Mouse (Mus musculus) brain, embryonic 14.5 days (tissue): ENCODE measurements at regions not wholly inside any gene's neighbourhood (a gene's known extent, or its start where the extent isn't known, plus 50 kb on each side); places are given as distances from the start of the nearest gene placed in this dataset.
A peak's percentile ranks its signal among the peaks of the same experiment; 100 is the strongest.
"Not testable (repeated sequence)": the region's sequence is repeated elsewhere in the genome, so short reads cannot be mapped to it uniquely, and the experiment has no call there.

Experiments used
- DNase-seq: peaks from one replicate; pipeline ENCODE4 v3.0.0-alpha.2; 2011; ENCODE audit warnings: low read depth
- CTCF ChIP-seq: fragments of 200-500 bp; IDR thresholded peaks from 2 replicates; pipeline ENCODE4 v1.5.1; 2012; ENCODE audit warnings: inconsistent platforms, mild to moderate bottlenecking, moderate library complexity, borderline replicate concordance; ENCODE audit not compliant: insufficient read depth, insufficient read length; ENCODE audit errors: extremely low read depth
- POLR2A ChIP-seq: fragments of 200-500 bp; IDR thresholded peaks from 2 replicates; pipeline ENCODE4 v1.6.1; 2012; ENCODE audit warnings: mild to moderate bottlenecking, inconsistent platforms, borderline replicate concordance; ENCODE audit not compliant: poor library complexity, insufficient read depth, insufficient read length, severe bottlenecking; ENCODE audit errors: extremely low read depth

DNA sequence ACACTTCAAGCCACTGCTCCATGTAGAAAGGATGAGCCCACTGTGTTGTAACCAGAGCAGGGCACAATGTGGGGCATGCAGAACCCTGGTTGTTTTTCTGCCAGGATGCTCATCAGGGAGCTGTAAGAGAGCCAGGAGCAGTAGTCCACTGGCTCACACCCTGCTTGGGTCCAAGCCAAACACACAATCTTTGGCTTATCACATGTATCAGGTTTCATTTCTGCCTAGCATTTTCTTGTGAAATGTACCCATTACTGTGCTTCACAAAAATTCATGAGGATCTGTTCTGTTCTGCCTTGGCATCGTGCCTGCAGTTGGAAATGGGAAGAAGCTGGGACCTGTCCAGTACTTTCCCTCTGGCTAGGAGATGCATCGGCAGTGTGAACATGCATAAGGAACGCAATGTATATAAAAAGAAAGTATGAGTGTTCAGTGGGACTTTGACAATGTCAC lies 491.6 kb upstream of the Igfbp3 start:
- DNase-seq: peak; percentile 88
- TF ChIP-seq CTCF: no peak
- TF ChIP-seq POLR2A: no peak

DNA sequence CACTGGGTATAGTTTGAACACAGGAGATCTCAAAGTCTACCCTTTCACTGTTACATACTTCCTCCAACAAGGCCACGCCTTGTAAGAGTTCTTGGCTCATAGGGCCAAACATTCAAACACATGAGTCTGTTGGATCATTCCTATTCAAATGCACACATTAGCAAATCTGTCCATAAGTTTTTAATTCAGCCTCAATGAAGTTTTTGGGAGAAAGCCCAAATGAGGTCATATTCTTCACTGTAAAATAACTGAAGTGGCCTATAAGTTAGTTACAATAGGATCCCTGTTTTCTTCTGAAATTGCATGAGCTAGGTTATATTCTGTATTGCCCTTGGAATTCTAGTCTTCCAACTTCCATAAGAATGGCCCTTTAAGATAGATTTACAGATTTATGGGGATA lies 483.9 kb upstream of the Igfbp3 start:
- TF ChIP-seq POLR2A (no peak), CTCF (no peak)
- DNase-seq: no peak

DNA sequence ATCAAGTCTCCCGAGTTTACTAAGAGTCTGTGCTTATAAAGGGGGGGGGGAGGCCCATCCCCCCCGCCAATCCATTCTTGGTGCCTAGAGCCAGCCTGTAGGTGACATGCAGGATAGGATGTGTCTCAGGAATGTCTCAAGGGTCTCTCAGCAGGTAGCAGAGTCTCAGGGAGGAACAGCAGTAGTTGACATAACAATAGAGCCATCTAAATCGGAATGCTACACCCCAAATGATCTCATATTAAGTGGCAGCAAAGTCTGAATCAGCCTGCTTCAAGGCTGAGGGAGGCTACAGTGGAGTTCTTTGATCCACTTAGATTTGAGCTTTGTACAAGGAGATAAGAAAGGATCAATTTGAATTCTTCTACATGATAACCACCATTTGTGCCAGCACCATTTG lies 476.0 kb upstream of the Igfbp3 start:
- DNase-seq: not testable (repeated sequence)

DNA sequence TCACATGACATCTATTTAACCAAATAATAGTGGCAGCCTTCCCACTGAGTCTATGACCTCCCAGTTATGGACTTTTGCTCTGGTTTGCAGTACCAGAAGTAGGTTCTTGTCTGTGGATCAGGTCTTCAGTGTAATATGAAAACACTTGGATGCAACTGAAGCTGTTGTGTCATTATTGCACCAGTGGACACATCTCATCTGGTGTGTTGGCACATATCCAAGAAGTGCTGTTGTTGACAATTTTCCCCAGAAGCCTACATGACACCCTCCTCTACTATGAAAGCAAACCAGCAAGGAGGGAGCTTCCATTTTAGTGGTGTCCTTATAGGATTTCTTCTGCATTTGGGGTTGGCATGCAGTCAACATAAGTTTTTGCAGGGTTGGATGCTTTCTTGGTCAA lies 459.1 kb upstream of the Igfbp3 start:
- TF ChIP-seq POLR2A (no peak), CTCF (no peak)
- DNase-seq: peak; percentile 6

DNA sequence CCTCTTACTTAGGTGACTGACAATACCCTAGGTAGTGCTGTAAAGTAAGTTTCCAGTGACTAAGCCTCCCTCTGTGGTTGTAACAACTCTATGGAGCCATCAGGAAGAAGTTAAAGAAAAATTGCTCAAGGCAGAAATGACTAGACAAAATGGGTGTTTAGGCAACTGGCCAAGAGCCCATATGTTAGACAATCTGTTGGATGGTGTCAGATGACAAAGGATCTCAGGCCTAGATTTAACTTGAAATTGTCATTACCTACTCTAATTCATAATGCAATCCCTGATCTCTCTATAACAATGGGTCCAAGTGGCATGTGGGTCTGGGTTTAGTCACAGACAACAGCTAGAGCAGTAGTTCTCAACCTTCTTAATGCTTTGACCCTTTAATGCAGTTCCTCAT lies 416.9 kb upstream of the Igfbp3 start:
- peak; percentile 58 for DNase-seq
- TF ChIP-seq CTCF (no peak), POLR2A (no peak)

DNA sequence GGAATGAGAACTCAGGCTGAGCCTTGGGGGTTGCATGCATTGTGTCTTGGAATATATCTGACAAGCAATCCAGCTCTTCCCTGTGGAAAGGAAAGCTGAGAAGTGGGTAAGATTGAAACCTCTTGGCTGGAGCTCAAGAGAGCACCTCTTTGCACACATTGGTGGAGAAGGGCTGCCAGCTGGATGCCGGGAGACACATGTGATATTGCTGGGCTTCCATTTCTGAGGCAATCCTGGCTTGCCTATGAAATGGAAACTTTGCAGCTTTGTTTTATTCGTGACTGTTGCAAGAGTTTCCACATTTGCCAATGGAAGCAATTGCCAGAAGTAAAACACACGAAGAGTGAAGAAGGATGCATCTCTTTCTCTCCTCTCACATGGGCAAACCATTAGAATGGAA lies 411.5 kb upstream of the Igfbp3 start:
- TF ChIP-seq POLR2A: no peak
- peak; percentile 41 for DNase-seq

DNA sequence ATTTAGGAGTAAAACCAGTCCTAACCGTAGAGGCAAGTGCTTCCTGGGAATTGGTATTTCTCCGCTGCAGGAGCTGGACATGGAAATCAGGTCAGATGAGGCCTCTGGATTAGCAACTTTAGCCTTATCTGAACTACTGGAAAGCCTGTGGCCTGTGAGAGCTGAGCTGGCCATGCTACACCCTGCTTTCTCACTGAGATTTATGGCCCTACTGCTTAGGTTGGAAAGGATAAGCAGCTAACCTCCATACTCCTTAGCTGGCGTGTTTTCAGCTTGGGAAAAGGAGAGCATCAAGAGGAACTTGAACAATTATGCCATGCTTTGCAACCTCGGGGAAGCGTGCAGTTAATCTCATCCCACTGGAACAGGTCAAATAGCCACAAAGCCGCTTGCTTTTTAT lies 406.6 kb upstream of the Igfbp3 start:
- no peak for TF ChIP-seq CTCF
- no peak for TF ChIP-seq POLR2A
- DNase-seq: no peak

DNA sequence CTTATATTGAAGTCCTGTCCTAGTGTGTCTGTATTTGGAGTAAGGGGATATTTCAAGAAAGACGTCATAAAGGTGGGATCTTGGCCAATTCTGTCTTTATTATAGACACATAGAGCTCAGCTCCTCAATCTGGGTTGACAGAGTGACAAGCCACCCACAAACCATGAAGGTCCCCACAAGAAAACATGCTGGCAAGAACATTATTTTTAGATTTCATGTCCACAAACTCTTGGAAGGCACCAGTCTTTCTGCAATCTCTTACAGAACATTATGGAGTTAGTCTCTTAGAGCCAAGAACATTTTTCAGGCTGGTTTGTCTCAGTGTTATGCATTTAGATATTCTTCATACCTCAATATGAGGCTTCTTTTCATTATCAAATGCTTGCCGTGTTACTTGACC lies 397.0 kb upstream of the Igfbp3 start:
- TF ChIP-seq CTCF (no peak), POLR2A (no peak)
- DNase-seq: no peak

DNA sequence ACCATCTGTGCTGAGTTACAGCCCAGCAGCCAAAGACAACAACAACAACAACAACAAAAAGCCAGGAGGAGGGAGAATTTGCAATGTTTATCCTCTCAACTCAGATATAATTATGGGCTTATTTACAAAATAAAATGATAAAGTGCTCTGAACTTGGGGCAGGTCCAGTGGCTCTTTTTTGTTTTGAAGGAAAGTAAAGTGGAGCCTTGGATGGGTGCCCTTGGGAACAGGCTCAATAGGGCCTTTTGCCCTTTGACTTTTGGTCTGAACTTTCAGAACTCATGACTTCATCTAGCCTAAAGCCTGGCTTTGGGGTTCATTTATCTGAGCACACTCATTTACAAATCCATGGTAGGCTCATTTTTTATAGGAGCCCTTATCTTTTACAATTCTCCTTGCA lies 396.2 kb upstream of the Igfbp3 start:
- TF ChIP-seq POLR2A (no peak), CTCF (no peak)
- DNase-seq: no peak

DNA sequence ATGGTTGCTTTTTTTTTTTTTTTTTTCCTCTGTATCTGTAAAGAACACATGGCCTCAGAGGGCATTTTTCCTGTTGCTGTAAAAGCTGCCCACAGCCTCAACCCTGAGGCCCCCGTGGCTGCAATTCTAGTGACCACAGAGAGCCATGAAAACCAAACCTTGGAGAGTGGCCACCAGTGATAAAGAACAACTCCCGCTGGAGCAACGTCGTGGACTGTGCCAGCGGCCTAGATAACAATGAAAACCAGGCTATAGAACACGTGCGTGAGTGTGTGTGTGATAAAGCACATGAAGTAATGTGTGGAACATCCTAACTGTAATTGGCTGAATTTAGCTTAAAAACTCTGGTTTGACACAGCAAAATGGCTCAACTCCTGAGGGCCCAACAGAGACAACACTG lies 392.9 kb upstream of the Igfbp3 start:
- DNase-seq: no peak
- TF ChIP-seq POLR2A (no peak), CTCF (no peak)

DNA sequence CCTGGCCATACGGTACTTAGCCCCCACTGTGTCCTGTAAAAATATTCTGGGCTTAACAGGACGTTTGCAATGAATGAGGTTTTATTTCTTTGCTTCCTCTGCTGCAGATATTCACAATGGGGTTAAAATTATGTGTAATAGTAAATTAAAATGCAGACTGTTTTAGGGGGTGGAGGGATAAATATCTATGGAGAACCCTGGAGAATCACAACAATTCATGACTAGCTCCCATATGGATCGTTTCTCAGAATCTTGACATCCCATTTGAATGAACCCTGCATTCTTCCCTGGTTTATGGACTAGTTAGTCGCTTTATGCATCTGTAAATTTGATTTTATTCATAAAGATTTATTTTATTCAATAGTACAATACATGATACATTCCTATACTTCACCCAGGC lies 378.3 kb upstream of the Igfbp3 start:
- DNase-seq: no peak
- TF ChIP-seq CTCF (no peak), POLR2A (no peak)

DNA sequence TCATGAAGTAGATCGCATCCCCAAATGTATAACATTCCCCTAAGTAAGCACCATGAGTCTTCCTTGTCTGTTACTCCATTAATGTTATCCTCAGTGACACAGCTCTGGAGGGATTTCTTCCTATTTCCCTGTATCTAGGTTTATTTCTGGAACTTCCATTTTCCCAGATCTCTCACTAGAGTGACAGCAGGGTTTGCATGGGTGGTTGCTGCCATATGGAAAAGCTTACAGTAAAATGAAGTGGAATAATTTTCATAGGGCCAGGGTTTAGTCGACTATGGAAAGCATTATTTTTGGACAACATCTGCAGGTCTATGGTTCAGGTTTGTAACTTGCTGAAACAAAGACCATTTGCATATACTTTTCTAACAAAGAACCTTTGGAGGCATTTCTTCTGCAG lies 369.6 kb upstream of the Igfbp3 start:
- DNase-seq: no peak

DNA sequence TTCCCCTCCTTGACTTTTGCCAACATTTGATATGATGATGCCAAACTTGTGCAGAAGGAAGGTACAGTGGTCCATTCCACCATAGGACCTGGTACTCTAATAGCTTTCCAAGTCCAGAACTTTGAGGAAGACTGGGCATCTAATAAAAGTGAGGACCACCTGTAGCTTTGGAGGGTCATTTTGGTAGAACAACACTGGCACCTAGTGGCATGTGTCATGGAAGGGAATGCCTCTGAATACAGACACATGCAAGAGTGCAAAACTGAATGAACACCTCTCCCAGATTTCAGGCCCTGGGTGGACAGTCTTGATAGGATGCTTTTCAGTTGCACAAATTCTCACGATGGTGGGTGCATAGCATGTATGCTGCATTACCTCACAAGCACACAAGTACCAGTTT lies 354.8 kb upstream of the Igfbp3 start:
- DNase-seq: peak; percentile 25
- TF ChIP-seq CTCF: peak; percentile 44; the same call in 1 of the 2 replicates
- TF ChIP-seq POLR2A: no peak

More for the DNA sequence above, 369.6 kb upstream of the Igfbp3 start:
- TF ChIP-seq CTCF (no peak), POLR2A (no peak)
